Mouse (Mus musculus): Measurements from ENCODE around the gene Hist1h4k. TPM values are rescaled to one million over a fixed set of nuclear protein-coding genes. Genes with fewer than 3 reads are reported as not detected.
"Not testable (repeated sequence)": the region's sequence is repeated elsewhere in the genome, so short reads cannot be mapped to it uniquely, and the experiment has no call there.

Hist1h4k gene
- total and polyA plus RNA-seq, 2 experiments from 2014 or later = 0.80 to 434 TPM

- Histone ChIP-seq H3K4me3 (ENCODE audit: low read depth, low read length) (no peak overlapping the region), H3K4me2 (ENCODE audit: low read depth, low read length, poor library complexity, severe bottlenecking) (no peak overlapping the region), H3K9ac (replicated peaks; ENCODE audit: low read length, poor library complexity, severe bottlenecking) (no peak overlapping the region), H3K4me1 (ENCODE audit: insufficient read depth, low read length) (no peaks in the 10 kb centered on the region), H3K27me3 (ENCODE audit: insufficient read depth, low read length) (no peaks in the 10 kb centered on the region), H3K36me3 (ENCODE audit: insufficient read depth, low read length) (no peaks in the 10 kb centered on the region), H3K9me3 (ENCODE audit: low read length) (no peaks in the 10 kb centered on the region), H3K27ac (ENCODE audit: low read depth, low read length) (no peak overlapping the region)
- DNase-seq (ENCODE audit: low spot score) (no peak), ATAC-seq (ENCODE audit: low FRiP score) (no peak)
- TF ChIP-seq CTCF (IDR thresholded peaks at IDR 0.05) = no peak
- 34% methylated on average over 3 of the region's 3 CpGs for WGBS
These were observed 2.1 kb upstream of the Hist1h4k start for GRCm38 (mm10) chr13:21752356-21752755.

GRCm38 (mm10) chr13:21751827-21752226, 1.5 kb upstream of the Hist1h4k start:
- no peaks in the 10 kb centered on the region for H3K27me3 ChIP-seq (ENCODE audit: insufficient read depth, low read length)
- 81% methylated on average over 3 of the region's 3 CpGs for WGBS
- DNase-seq (ENCODE audit: low spot score) (no peak), ATAC-seq (ENCODE audit: low FRiP score) (no peak)
- H3K9ac ChIP-seq (replicated peaks; ENCODE audit: low read length, poor library complexity, severe bottlenecking) = no peak overlapping the region
- H3K27ac ChIP-seq (ENCODE audit: low read depth, low read length) = no peak overlapping the region
- H3K4me1 ChIP-seq (ENCODE audit: insufficient read depth, low read length) = no peaks in the 10 kb centered on the region
- no peak overlapping the region for H3K4me2 ChIP-seq (ENCODE audit: low read depth, low read length, poor library complexity, severe bottlenecking)
- H3K36me3 ChIP-seq (ENCODE audit: insufficient read depth, low read length) = no peaks in the 10 kb centered on the region
- no peak for TF ChIP-seq CTCF (IDR thresholded peaks at IDR 0.05)
- H3K4me3 ChIP-seq (ENCODE audit: low read depth, low read length) = no peak overlapping the region
- no peaks in the 10 kb centered on the region for H3K9me3 ChIP-seq (ENCODE audit: low read length)

- Histone ChIP-seq H3K9me3 (ENCODE audit: low read length) (no peaks in the 10 kb centered on the region), H3K4me2 (ENCODE audit: low read depth, low read length, poor library complexity, severe bottlenecking) (no peak overlapping the region), H3K36me3 (ENCODE audit: insufficient read depth, low read length) (no peaks in the 10 kb centered on the region), H3K4me1 (ENCODE audit: insufficient read depth, low read length) (no peaks in the 10 kb centered on the region), H3K27me3 (ENCODE audit: insufficient read depth, low read length) (no peaks in the 10 kb centered on the region), H3K9ac (replicated peaks; ENCODE audit: low read length, poor library complexity, severe bottlenecking) (no peak overlapping the region), H3K4me3 (ENCODE audit: low read depth, low read length) (no peak overlapping the region), H3K27ac (ENCODE audit: low read depth, low read length) (no peak overlapping the region)
- TF ChIP-seq CTCF (IDR thresholded peaks at IDR 0.05) = no peak
- DNase-seq (ENCODE audit: low spot score) = no peak
- ATAC-seq (ENCODE audit: low FRiP score) = no peak
These were observed 1.1 kb upstream of the Hist1h4k start for GRCm38 (mm10) chr13:21751417-21751816.

GRCm38 (mm10) chr13:21749387-21750158, 732 bp downstream of the Hist1h4k start:
- H3K4me2 ChIP-seq (ENCODE audit: low read depth, low read length, poor library complexity, severe bottlenecking) = peak overlapping the region; percentile 58
- H3K9ac ChIP-seq (replicated peaks; ENCODE audit: low read length, poor library complexity, severe bottlenecking) = peak overlapping the region; percentile 59
- no peaks in the 10 kb centered on the region for H3K36me3 ChIP-seq (ENCODE audit: insufficient read depth, low read length)
- no peak for TF ChIP-seq CTCF (IDR thresholded peaks at IDR 0.05)
- 6% methylated on average over 5 of the region's 5 CpGs for WGBS
- H3K9me3 ChIP-seq (ENCODE audit: low read length) = no peaks in the 10 kb centered on the region
- H3K27ac ChIP-seq (ENCODE audit: low read depth, low read length) = peak overlapping the region; percentile 48; the same call in 1 of the 2 replicates
- DNase-seq (ENCODE audit: low spot score) (peak; percentile 39), ATAC-seq (ENCODE audit: low FRiP score) (no peak)
- H3K4me1 ChIP-seq (ENCODE audit: insufficient read depth, low read length) = no peaks in the 10 kb centered on the region
- no peaks in the 10 kb centered on the region for H3K27me3 ChIP-seq (ENCODE audit: insufficient read depth, low read length)
- peak overlapping the region; percentile 44 for H3K4me3 ChIP-seq (ENCODE audit: low read depth, low read length)

- DNase-seq (ENCODE audit: low spot score) (no peak), ATAC-seq (ENCODE audit: low FRiP score) (no peak)
- Histone ChIP-seq H3K9me3 (ENCODE audit: low read length) (no peaks in the 10 kb centered on the region), H3K27ac (ENCODE audit: low read depth, low read length) (no peak overlapping the region), H3K4me2 (ENCODE audit: low read depth, low read length, poor library complexity, severe bottlenecking) (no peak overlapping the region), H3K36me3 (ENCODE audit: insufficient read depth, low read length) (no peaks in the 10 kb centered on the region), H3K27me3 (ENCODE audit: insufficient read depth, low read length) (no peaks in the 10 kb centered on the region), H3K4me1 (ENCODE audit: insufficient read depth, low read length) (no peaks in the 10 kb centered on the region), H3K9ac (replicated peaks; ENCODE audit: low read length, poor library complexity, severe bottlenecking) (no peak overlapping the region), H3K4me3 (ENCODE audit: low read depth, low read length) (no peak overlapping the region)
- WGBS = 88% methylated on average over 1 of the region's 1 CpGs
- TF ChIP-seq CTCF (IDR thresholded peaks at IDR 0.05) = no peak
These were observed 5.3 kb downstream of the Hist1h4k start for GRCm38 (mm10) chr13:21745006-21745405.

- DNase-seq (ENCODE audit: low spot score) = peak; percentile 88
- H3K36me3 ChIP-seq (ENCODE audit: insufficient read depth, low read length); H3K27me3 ChIP-seq (ENCODE audit: insufficient read depth, low read length); H3K4me1 ChIP-seq (ENCODE audit: insufficient read depth, low read length); H3K9me3 ChIP-seq (ENCODE audit: low read length): not testable (repeated sequence)
- peak within 1 kb of the TSS; percentile 81 for H3K27ac ChIP-seq (ENCODE audit: low read depth, low read length)
- H3K9ac ChIP-seq (replicated peaks; ENCODE audit: low read length, poor library complexity, severe bottlenecking) = peak within 1 kb of the TSS; percentile 57
- H3K4me3 ChIP-seq (ENCODE audit: low read depth, low read length) = peak within 1 kb of the TSS; percentile 46
- WGBS = under 1% methylated on average over 40 of the region's 56 CpGs
- peak within 1 kb of the TSS; percentile 67 for H3K4me2 ChIP-seq (ENCODE audit: low read depth, low read length, poor library complexity, severe bottlenecking)
- peak; percentile 88 for ATAC-seq (ENCODE audit: low FRiP score)
These were observed 15.2 kb downstream of the Hist1h4k start, which contains the start of gene Hist1h4j for GRCm38 (mm10) chr13:21734906-21735767. TSS of gene Hist1h4j (plus strand) at chr13:21735064.
